Mouse (Mus musculus) liver, embryonic 14 days (tissue): ENCODE results near the gene Calhm5. TPM values are rescaled to one million over a fixed set of nuclear protein-coding genes. Genes with fewer than 3 reads are reported as not detected.

Source experiments
- polyA plus RNA-seq: library from polyadenylated mRNA; depleted of rRNA; stranded (reverse); fragments of >200 nt; gene quantifications from 2 replicates; pipeline ENCODE4 v1.2.3, GENCODE M21; 2012; rRNA removed

Gene Calhm5
- 0.01 and 0.02 TPM in 2 replicates for polyA plus RNA-seq

GRCm38 (mm10) chr10:34096418-34096883 lies at the start of gene Calhm5:
Gene Calhm5 (minus strand): TSS chr10:34096519.

GRCm38 (mm10) chr10:34127392-34128378 lies 31.4 kb upstream of the Calhm5 start, which contains the start of gene Calhm6:
Gene Calhm6 (minus strand): TSS chr10:34127984.

GRCm38 (mm10) chr10:34044210-34044609 lies 52.1 kb downstream of the Calhm5 start, which contains the start of gene Calhm4:
Gene Calhm4 (minus strand): TSS chr10:34044310.

Other genes with a start within 250 kb of the Calhm5 start
- gene Sult3a1, start 238.8 kb downstream of the Calhm5 start, polyA plus RNA-seq: not detected in 2 replicates
- not detected in 2 replicates for gene Rsph4a, start 191.4 kb downstream of the Calhm5 start, polyA plus RNA-seq
- 4.2 and 4.9 TPM in 2 replicates for gene Zup1, start 145.2 kb downstream of the Calhm5 start, polyA plus RNA-seq
- gene Rwdd1, start 76.9 kb downstream of the Calhm5 start, polyA plus RNA-seq: 36.1 and 37.6 TPM in 2 replicates
- not detected in 2 replicates for gene Trappc3l, start 58.9 kb downstream of the Calhm5 start, polyA plus RNA-seq
- gene Calhm4, start 52.2 kb downstream of the Calhm5 start, polyA plus RNA-seq: not detected in 2 replicates
- 0.77 and 1.1 TPM in 2 replicates for gene Calhm6, start 31.5 kb upstream of the Calhm5 start, polyA plus RNA-seq
- 2.8 and 3.7 TPM in 2 replicates for gene Dse, start 111.2 kb upstream of the Calhm5 start, polyA plus RNA-seq
- gene Tspyl1, start 185.7 kb upstream of the Calhm5 start, polyA plus RNA-seq: 10.2 and 12.1 TPM in 2 replicates
- gene Tspyl4, start 200.9 kb upstream of the Calhm5 start, polyA plus RNA-seq: 0.36 and 0.46 TPM in 2 replicates